11 mouse cellular contexts compared by ENCODE assay signal in the genomic region with DNA sequence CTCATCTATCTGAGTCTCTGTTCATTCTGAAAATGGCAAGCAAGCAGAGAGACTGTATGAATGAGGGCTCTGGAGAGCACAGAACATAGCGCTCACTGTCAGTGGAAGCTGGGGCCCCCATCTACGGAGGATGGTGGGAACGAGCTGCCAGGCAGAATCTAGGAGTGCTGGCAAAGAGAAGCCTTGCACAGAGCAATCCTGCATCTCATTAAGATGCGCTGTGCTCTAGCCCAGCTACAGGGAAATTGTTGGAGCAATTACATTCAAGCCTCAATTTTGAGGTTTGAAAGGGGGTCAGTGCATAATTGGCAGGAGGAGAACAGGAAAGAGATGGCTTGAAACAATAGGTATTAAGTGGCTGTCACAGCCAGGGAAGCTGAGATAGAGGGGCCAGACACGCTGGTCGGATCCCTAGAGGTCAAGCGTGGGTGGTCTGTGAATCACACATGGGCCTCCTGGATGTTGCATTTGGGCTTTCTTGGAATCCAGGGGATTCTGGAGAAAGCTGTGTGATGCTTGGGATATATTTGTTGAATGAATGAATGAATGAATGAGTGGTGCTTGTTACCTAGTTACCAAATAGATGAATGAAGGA.
DNase-seq lines count a peak whose midpoint lies in the region; ATAC-seq lines count a peak whose summit lies in the region.
"Had no signal": no experiment of that assay in that cellular context is flagged by ENCODE, and none has a peak within 500 bp of the region (broad histone marks: within the 10 kb centered on the region; RNA-seq: fewer than 3 reads in every experiment).

No protein-coding gene starts in this region.

- 0 out of 2 replicates have a peak overlapping the region, but pooled peaks have one; percentile 3 for H3K4me2 ChIP-seq in forebrain, embryonic 14.5 days (ENCODE audit: low read length)
- no peak overlapping the region for H3K4me2 ChIP-seq in midbrain, embryonic 16.5 days (ENCODE audit: low read length)

- H3K27ac ChIP-seq in forebrain, embryonic 14.5 days (ENCODE audit: low read depth, low read length), result peak overlapping the region; percentile 78
- peak overlapping the region; percentile 57 for H3K27ac ChIP-seq in midbrain, embryonic 16.5 days (ENCODE audit: low read length)

- no peaks in the 10 kb centered on the region for H3K36me3 ChIP-seq in forebrain, embryonic 14.5 days (ENCODE audit: control insufficient read depth, insufficient read depth, low read length)
- no peaks in the 10 kb centered on the region for H3K36me3 ChIP-seq in midbrain, embryonic 16.5 days (ENCODE audit: control insufficient read depth, insufficient read depth, low read length)

- H3K4me1 ChIP-seq in forebrain, embryonic 14.5 days (ENCODE audit: control insufficient read depth, insufficient read depth, low read length), result peaks cover 55% of the 10 kb centered on the region
- H3K4me1 ChIP-seq in midbrain, embryonic 16.5 days (ENCODE audit: control insufficient read depth, insufficient read depth, low read length), result peaks cover 61% of the 10 kb centered on the region

- DNase-seq in brain, adult 2 months (ENCODE audit: low read depth, low spot score), result peak; percentile 86
- peak; percentile 92 for DNase-seq in forebrain, embryonic 14.5 days (ENCODE audit: low spot score)
- DNase-seq in layer of hippocampus, adult 8-10 months (ENCODE audit: low spot score in 2 of 2), result peak; percentile 58 to 63
- no peak for DNase-seq in natural killer cell, adult 2 months (ENCODE audit: low spot score in 2 of 2)
- no peak for DNase-seq in lung, postnatal 14 days
- DNase-seq in adrenal gland, adult 8-10 months, result no peak
- DNase-seq in lung, adult 18-20 months, result no peak
- DNase-seq: cerebellum, adult 11 months had no signal

- WGBS in forebrain, embryonic 14.5 days, result 3% methylated on average over 7 of the region's 7 CpGs
- 22% methylated on average over 7 of the region's 7 CpGs for WGBS in midbrain, embryonic 16.5 days

- no peaks in the 10 kb centered on the region for H3K9me3 ChIP-seq in forebrain, embryonic 14.5 days (replicated peaks; ENCODE audit: control insufficient read depth, low read length)
- H3K9me3 ChIP-seq in midbrain, embryonic 16.5 days (replicated peaks; ENCODE audit: control insufficient read depth, low read length, poor library complexity, severe bottlenecking), result no peaks in the 10 kb centered on the region

- ATAC-seq in forebrain, embryonic 14.5 days, result peak; percentile 89
- ATAC-seq in midbrain, embryonic 16.5 days, result peak; percentile 74
- ATAC-seq: CD4-positive, CD25-positive, alpha-beta regulatory T cell, adult 4 months; lung, postnatal 0 days had no signal

- H3K9ac ChIP-seq in forebrain, embryonic 14.5 days (ENCODE audit: low read length), result 0 out of 2 replicates have a peak overlapping the region, but pooled peaks have one; percentile 17
- H3K9ac ChIP-seq in midbrain, embryonic 16.5 days (ENCODE audit: low read depth, low read length), result no peak overlapping the region; the same call in 1 of the 2 replicates

- H3K27me3 ChIP-seq in forebrain, embryonic 14.5 days (replicated peaks; ENCODE audit: control insufficient read depth, insufficient read depth, low read length), result no peaks in the 10 kb centered on the region
- H3K27me3 ChIP-seq in midbrain, embryonic 16.5 days (ENCODE audit: control insufficient read depth, insufficient read depth, low read depth, low read length), result no peaks in the 10 kb centered on the region

- no peak overlapping the region for H3K4me3 ChIP-seq in forebrain, embryonic 14.5 days (ENCODE audit: low read depth, low read length)
- no peak overlapping the region for H3K4me3 ChIP-seq in midbrain, embryonic 16.5 days (ENCODE audit: low read depth, low read length)

Comparison
In these comparisons a context has a peak if more than half of its experiments do, and no peak if none do; other contexts are left out.
1. DNase-seq: peak in brain, adult 2 months (single experiment), forebrain, embryonic 14.5 days (single experiment) and layer of hippocampus, adult 8-10 months (2 of 2); none in natural killer cell, adult 2 months (0 of 2), lung, postnatal 14 days (single experiment), adrenal gland, adult 8-10 months (single experiment) and lung, adult 18-20 months (0 of 2).